Mouse (Mus musculus): Measurements from ENCODE around the gene Plcl2. TPM values are rescaled to one million over a fixed set of nuclear protein-coding genes. Genes with fewer than 3 reads are reported as not detected.
A peak's percentile ranks its signal among the peaks of the same experiment; 100 is the strongest.
"Not testable (repeated sequence)": the region's sequence is repeated elsewhere in the genome, so short reads cannot be mapped to it uniquely, and the experiment has no call there.

Plcl2 gene
- total RNA-seq, 2 experiments from 2014 or later = 91.8 to 94.5 TPM

DNA sequence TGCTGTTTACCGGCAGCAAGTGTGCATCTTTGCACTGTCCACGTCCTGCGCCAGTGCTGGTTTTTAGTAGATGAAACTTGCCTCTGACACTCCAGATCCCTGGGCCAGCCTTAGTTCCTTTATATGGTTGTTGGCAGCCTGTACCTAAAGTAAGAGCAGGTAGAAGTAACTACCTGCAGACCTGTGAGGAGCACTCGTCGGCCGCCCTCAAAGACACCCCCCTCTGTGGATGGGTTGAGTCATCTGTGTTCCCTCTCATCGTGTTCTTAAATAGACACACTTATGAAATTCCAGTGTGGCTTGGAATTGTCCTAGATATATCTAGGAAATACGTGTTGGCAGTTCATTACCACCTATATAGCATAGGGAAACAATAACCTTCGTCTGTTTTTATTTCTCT, 158.4 kb downstream of the Plcl2 start:
- peak in 1 of 2 experiments; percentile 9 for DNase-seq (ENCODE audit: low spot score in 2 of 2)

- no peak for DNase-seq (ENCODE audit: low spot score in 2 of 2)
These were observed 159.5 kb downstream of the Plcl2 start for GRCm38 (mm10) chr17:50668681-50669208.

DNA sequence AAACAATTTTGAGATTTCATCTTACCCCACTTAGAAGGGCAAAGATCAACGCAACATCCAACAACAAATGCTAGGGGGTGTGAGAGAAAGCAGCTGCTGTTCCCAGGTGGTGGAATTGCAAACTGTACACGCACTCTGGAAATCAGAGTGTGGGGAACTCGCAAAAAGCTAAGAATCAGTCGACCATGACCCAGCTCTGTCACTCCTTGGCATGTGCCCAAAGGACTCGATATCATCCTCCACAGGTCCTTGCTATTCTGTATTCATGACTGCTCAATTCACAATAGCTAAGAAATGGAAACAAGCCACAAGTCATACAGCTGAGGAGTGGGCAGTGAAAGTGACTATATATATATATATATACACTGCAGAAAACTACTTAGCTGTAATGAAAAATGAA, 162.2 kb downstream of the Plcl2 start:
- DNase-seq (ENCODE audit: low spot score in 2 of 2) = no peak

DNA sequence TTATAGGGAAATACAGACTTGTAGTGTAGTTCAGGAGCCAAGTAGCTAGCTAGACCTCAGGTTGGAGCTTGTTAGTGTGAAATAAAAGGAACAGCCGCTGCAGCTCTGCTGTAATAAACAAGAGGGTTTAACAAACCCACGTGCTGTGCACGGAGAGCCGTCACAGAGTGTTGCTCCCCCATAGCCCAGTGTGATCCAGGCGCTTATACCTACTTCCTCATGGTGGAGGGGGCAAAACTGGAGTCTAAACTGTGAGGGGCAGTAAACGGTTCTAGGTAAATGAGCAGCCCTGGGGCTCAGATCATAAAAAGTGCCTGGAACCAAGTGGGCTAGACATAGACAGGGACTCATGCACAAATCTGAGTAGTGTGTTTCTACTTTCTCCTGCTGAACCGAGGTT, 165.4 kb downstream of the Plcl2 start:
- DNase-seq (ENCODE audit: low spot score in 2 of 2) = no peak

GRCm38 (mm10) chr17:50675231-50675630, 166.0 kb downstream of the Plcl2 start:
- no peak for DNase-seq (ENCODE audit: low spot score in 2 of 2)

- DNase-seq (ENCODE audit: low spot score in 2 of 2) = no peak
These were observed 168.1 kb downstream of the Plcl2 start for GRCm38 (mm10) chr17:50677334-50677733.

DNA sequence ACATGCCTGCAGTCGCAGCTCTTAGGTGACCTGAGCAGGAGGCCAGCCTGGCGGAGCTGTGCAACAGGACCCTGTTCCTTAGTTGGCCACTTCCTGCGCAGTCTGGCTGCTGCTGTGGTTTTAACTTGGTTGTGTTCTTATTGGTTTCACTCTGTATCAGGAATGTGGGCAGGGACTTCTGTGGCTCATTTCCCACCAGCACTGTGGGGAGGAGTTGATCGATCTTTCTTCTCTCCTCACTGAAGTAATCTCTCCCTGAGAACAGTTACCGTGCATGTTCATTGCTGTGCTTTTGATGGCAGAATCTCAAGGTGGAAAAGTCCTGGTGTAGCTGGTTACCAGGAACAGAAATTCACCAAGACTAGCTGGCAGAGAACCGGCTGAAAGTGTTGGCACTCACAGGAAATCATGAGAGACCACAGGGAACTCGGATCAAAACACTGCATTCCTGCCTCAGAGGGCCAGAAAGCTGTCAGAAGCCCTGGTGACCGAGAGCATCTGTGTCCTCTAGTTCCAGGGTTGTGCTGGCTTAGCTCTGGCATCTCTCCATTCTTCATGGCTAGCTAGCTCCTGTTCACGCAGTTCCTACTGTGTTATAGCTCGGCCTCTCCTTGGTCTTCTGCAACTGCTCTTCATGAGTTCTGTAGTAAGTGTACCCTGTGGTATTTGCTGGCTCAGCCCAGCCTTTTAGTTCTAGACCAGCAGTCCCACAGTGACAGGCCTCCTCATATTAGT, 168.9 kb downstream of the Plcl2 start:
- no peak for DNase-seq (ENCODE audit: low spot score in 2 of 2)

- DNase-seq (ENCODE audit: low spot score in 2 of 2) = no peak
These were observed 169.5 kb downstream of the Plcl2 start for GRCm38 (mm10) chr17:50678748-50679147.

- DNase-seq (ENCODE audit: low spot score in 2 of 2) = no peak
These were observed 170.7 kb downstream of the Plcl2 start for GRCm38 (mm10) chr17:50679613-50680534.

DNA sequence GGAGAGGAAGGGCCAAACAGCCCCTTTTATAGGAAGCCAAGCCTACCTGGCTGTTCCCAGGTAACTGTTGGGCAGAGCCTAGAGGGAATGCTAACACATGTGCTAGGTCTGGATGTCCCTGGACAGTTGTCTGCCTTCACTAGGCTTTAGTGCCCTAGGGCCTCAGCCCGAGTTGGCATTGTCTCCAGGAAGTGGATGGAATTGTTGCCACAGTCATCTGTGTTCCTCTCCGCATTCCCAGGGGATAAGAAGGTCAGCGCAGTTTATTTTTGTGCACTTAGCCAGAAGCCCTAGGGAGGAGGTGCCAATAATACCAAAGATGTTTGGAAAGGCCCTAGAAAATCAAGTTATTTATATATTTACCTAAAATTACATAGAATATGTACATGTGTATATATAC, 173.5 kb downstream of the Plcl2 start:
- no peak for DNase-seq (ENCODE audit: low spot score in 2 of 2)

DNA sequence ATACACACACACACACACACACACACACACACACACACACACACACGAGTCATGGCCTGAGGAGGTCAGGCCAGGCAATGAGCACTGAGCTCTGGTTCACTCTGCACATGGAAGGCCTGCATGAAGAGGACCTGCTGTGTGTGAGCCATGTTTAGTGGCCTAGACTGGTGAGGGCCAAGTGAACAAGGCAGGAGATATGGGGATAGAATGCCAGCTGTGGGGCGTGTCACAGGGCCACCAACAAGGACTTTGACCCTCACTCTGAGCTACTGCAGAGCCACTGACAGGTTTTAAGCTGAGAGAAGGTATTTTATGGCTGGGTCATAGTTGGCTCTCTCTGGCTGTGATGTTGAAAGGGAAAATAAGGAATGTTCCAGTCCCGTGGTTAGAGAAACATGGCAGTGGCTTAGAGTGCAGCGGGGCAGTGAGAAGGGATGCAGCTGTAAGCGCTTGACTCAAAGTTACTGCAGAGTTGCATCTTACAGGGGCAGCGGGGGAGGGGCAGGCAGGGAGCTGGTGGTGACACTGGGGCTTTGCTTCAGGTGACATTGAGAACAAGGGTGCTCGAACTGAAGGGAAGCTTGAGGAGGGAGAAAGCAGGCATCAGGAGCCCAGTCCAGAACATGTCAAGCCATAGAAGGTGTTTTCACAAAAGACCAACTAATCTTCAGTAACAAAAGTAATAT, 175.9 kb downstream of the Plcl2 start:
- DNase-seq (ENCODE audit: low spot score in 2 of 2) = no peak

GRCm38 (mm10) chr17:50687670-50688069, 178.5 kb downstream of the Plcl2 start:
- no peak for DNase-seq (ENCODE audit: low spot score in 2 of 2)

DNA sequence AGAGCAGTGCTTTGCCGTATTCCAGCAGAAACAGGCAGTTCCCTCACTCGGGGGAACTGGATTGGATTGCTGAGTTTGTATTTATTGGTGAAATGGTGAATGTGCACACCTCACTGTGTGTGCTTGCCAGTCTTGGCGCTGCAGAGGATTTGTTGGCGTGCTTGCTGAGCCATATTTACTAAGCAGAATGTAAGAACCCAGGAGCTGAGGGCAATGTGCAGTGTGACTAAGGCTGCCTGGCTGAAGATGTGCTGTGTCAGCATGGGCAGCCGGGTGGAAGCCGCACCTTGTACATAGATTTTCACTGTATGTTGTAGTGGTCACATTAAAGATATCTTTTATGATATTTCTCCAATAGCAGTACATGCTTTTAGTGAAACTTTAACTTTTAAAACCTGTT, 178.9 kb downstream of the Plcl2 start:
- no peak for DNase-seq (ENCODE audit: low spot score in 2 of 2)

DNA sequence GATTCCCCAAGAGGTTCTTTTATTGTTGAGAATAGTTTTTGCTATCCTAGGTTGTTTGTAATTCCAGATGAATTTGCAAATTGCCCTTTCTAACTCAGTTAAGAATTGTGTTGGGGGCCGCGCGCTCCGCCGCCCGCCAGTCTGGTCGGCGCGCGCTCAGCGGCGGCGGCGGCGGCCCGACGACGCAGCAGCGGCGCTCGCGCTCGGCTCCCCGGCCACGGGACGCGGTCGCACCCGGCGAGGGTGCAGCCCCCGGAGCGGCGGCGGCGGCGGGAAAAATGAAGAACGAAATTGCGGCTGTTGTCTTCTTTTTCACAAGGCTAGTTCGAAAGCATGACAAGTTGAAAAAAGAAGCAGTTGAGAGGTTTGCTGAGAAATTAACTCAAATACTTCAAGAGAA, 189.2 kb downstream of the Plcl2 start:
- not testable (repeated sequence) for DNase-seq (ENCODE audit: low spot score in 2 of 2)

DNA sequence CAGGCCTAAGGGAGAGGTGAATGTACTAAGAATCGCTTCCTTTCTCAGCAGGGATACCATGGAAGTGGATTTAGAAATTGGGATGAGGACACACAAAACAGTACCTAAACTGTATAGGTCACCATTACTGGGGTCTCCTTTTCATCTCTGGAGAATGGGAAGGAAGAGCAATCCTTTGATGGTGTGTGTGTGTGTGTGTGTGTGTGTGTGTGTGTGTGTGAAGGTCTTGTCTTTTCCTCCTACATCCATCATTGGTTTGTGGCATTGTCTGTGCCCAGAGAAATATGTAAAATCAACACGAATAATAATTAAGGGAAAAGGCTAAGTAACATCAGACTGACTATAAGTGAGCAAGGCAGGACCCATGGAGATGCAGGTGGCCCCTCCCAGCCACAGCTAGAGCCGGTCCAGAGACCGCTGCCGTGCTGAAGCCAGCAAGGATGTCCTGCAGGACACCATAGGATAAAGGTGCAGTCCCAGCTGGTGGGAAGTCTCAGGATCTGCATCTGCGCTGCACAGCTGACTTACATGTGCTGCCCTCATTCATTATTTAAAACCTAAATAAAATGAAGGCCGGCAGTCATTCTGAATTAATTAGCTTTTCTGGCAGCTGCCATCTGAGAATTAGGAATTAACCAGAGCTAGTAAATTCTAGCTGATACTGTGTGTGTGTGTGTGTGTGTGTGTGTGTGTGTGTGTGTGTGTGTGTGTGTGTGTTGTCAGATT, 201.5 kb downstream of the Plcl2 start:
- no peak for DNase-seq (ENCODE audit: low spot score in 2 of 2)

DNA sequence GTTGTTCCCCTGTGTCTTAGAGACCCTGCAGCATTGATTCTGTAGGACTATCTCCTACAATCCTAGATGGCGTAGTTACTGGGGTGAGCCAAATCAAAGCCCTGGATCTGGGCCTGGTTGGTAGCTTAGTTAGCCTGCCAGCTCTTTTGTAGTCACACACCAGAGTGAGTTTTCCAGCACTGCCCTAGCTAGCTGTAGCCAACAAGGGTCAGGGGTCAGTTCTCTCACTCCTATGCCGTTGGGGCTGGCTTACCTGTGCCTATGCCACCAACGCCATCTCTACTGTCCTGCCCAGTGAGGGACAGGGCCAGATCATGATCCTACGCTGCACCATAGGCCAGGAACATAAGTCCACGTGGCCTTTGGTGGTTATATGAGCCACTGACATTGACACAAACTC, 208.4 kb downstream of the Plcl2 start:
- DNase-seq (ENCODE audit: low spot score in 2 of 2) = no peak

GRCm38 (mm10) chr17:50724376-50724775, 215.2 kb downstream of the Plcl2 start:
- no peak for DNase-seq (ENCODE audit: low spot score in 2 of 2)

- DNase-seq (ENCODE audit: low spot score in 2 of 2) = no peak
These were observed 217.1 kb downstream of the Plcl2 start for GRCm38 (mm10) chr17:50726265-50726664.

GRCm38 (mm10) chr17:50729031-50729430, 219.8 kb downstream of the Plcl2 start:
- no peak for DNase-seq (ENCODE audit: low spot score in 2 of 2)

GRCm38 (mm10) chr17:50729577-50729976, 220.4 kb downstream of the Plcl2 start:
- DNase-seq (ENCODE audit: low spot score in 2 of 2) = no peak

DNA sequence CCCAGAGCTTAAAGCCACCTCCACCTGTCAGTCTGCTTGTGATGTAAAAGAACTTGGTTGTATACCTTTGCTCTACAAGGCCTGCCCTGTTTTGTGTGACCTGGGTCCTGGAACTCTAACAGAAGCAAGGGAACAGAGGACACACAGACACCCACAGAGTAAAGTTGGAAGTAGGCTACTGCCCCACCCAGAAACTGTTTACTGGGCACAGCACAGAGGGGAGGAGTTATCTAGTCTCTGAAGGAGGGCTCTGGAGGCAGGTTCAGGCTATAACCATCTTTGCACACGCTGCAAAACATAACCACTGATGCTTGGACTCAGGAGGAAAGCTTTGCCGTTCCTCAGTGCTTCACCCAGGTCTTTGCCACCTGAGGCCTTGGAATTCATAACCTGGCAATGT, 221.7 kb downstream of the Plcl2 start:
- no peak for DNase-seq (ENCODE audit: low spot score in 2 of 2)

All from left cerebral cortex, adult 18-20 months (tissue).